ENCODE assay signal across 8 mouse cellular contexts in the genomic region with DNA sequence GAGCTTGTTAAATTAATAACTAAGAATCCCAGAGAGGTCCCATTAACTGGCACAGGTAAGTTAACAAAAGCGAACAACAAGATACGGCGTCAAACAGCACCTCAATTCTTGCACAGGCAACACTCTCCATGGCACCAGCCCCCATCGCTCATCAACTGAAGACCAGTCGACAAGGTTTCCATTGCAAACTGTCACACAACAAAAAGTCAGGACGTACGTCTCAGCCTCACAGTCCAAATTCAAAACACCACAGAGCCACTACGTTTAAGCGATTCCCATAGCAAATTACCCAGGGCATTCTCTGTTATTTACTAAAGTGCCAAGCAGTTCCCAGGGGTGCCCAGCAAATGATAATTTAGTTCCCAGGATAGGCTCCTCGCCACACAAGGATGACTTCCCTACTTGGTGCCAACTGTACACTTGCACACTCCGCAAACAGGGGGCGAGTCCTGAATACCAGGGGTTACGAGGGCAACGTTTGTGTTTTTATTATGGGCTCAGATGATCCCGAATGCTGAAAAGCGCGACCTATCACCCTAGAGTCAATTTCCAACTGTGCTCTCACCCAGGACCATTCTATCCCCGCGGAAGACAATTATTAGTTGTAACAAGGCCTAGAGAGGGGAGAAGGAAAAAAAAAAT. TPM values are rescaled to one million over a fixed set of nuclear protein-coding genes. Genes with fewer than 3 reads are reported as not detected.
DNase-seq lines count a peak whose midpoint lies in the region; ATAC-seq and TF ChIP-seq lines count a peak whose summit lies in the region.

No protein-coding gene starts in this region.

- peak; percentile 33 for DNase-seq in CD4-positive, CD25-positive, alpha-beta regulatory T cell, adult 2 months (ENCODE audit: low read depth, low spot score)
- peak; percentile 38 for DNase-seq in cerebellum, adult 9-11 months
- peak; percentile 33 for DNase-seq in heart, adult 8-10 months (ENCODE audit: low spot score)
- peak; percentile 45 for DNase-seq in kidney, adult 8-10 months
- peak; percentile 33 for DNase-seq in stomach, postnatal 0 days (ENCODE audit: low spot score)

- ATAC-seq in CD4-positive, CD25-positive, alpha-beta regulatory T cell, adult 4 months = no peak
- no peak for ATAC-seq in stomach, postnatal 0 days (ENCODE audit: low FRiP score, low TSS enrichment)

- no peaks in the 10 kb centered on the region for H3K27me3 ChIP-seq in C2C12 (ENCODE audit: control insufficient read depth, insufficient read depth, insufficient read length)
- no peaks in the 10 kb centered on the region for H3K27me3 ChIP-seq in stomach, postnatal 0 days (ENCODE audit: control insufficient read depth, insufficient read depth, low read length)

- peak overlapping the region; percentile 82 for H3ac ChIP-seq in C2C12 (ENCODE audit: control insufficient read depth, insufficient read length, low read depth)

- H3K79me3 ChIP-seq in C2C12 (ENCODE audit: low read depth) = peaks cover 50% of the 10 kb centered on the region

- peak overlapping the region; percentile 97 for H3K9ac ChIP-seq in stomach, postnatal 0 days (ENCODE audit: low read length)

- WGBS in macrophage (ENCODE audit: missing documents) = 7% methylated on average over 19 of the region's 19 CpGs
- 2% methylated on average over 19 of the region's 19 CpGs for WGBS in stomach, postnatal 0 days

- H3K9me3 ChIP-seq in stomach, postnatal 0 days (ENCODE audit: control insufficient read depth, low read length) = no peaks in the 10 kb centered on the region

- peak overlapping the region; percentile 79 for H3K4me2 ChIP-seq in stomach, postnatal 0 days (replicated peaks; ENCODE audit: low read depth)

- H3K4me3 ChIP-seq in C2C12 (ENCODE audit: insufficient read depth, poor library complexity, severe bottlenecking) = peak overlapping the region; percentile 76
- peak overlapping the region; percentile 77 for H3K4me3 ChIP-seq in macrophage (ENCODE audit: inconsistent target)
- peak overlapping the region; percentile 96 for H3K4me3 ChIP-seq in stomach, postnatal 0 days (ENCODE audit: low read depth, low read length)

- no peak for TF ChIP-seq EP300 in stomach, postnatal 0 days (optimal IDR thresholded peaks at IDR 0.05)

- no peaks in the 10 kb centered on the region for H3K36me3 ChIP-seq in C2C12 (ENCODE audit: control insufficient read depth, insufficient read depth)
- no peaks in the 10 kb centered on the region for H3K36me3 ChIP-seq in macrophage (ENCODE audit: inconsistent target)
- H3K36me3 ChIP-seq in stomach, postnatal 0 days (ENCODE audit: control insufficient read depth, insufficient read depth, low read length) = no peaks in the 10 kb centered on the region

- no peak for TF ChIP-seq CTCF in C2C12 (IDR thresholded peaks at IDR 0.05; ENCODE audit: control insufficient read depth, insufficient read depth, insufficient read length)
- TF ChIP-seq CTCF in stomach, postnatal 0 days (IDR thresholded peaks at IDR 0.05; ENCODE audit: low read depth) = peak; percentile 27

- peaks cover 61% of the 10 kb centered on the region for H3K79me2 ChIP-seq in C2C12 (ENCODE audit: control insufficient read depth, insufficient read depth)
- peaks cover 55% of the 10 kb centered on the region for H3K79me2 ChIP-seq in macrophage (ENCODE audit: inconsistent target)

- peak overlapping the region; percentile 27; the same call in 1 of the 2 replicates for H3K27ac ChIP-seq in macrophage
- H3K27ac ChIP-seq in stomach, postnatal 0 days (replicated peaks) = peak overlapping the region; percentile 99

- no peaks in the 10 kb centered on the region; the same call in 1 of the 2 replicates for H3K4me1 ChIP-seq in stomach, postnatal 0 days (replicated peaks; ENCODE audit: control insufficient read depth, insufficient read depth)

TF ChIP-seq in C2C12, 6 proteins besides CTCF, POLR2A, EP300 and RAD21:
- TF ChIP-seq MYOG (IDR thresholded peaks at IDR 0.05; ENCODE audit: control insufficient read depth, extremely low read depth, insufficient read length) (no peak), MAX (IDR thresholded peaks at IDR 0.05) (no peak), CEBPB (IDR thresholded peaks at IDR 0.05; ENCODE audit: low read depth) (no peak), FOSL1 (IDR thresholded peaks at IDR 0.05; ENCODE audit: insufficient read depth, low read length, poor library complexity, severe bottlenecking) (no peak), USF1 (IDR thresholded peaks at IDR 0.05; ENCODE audit: low read depth) (no peak), MYOD1 (IDR thresholded peaks at IDR 0.05; ENCODE audit: control insufficient read depth, insufficient read length, low read depth) (no peak)

RNA-seq across cellular contexts. Expression of gene Lrp6, which starts 1.0 kb away (rescaled TPM):
- polyA plus RNA-seq in CD4-positive, CD25-positive, alpha-beta regulatory T cell, adult 4 months (2017; shearing (Covaris generic)) = 1 to 10 TPM; 6.3 to 8.6 TPM
- 5.9 TPM for polyA plus RNA-seq in C2C12 (2012; fragmentation: generic; extraction: Trizol)
- 10 to 100 TPM; 43.5 to 48.0 (median 46.9) TPM for total RNA-seq in heart, adult 8-10 months (2022)
- 100 to 1,000 TPM in 15 of 26 experiments, 10 to 100 TPM in 11; 15.9 to 238 (median 128) TPM for total RNA-seq in macrophage (2018; cell fraction: chromatin; rRNA removed)
- 100 to 1,000 TPM in 9 of 26 experiments, 10 to 100 TPM in 17; 25.0 to 143 (median 66.5) TPM for total RNA-seq in macrophage (2018; cell fraction: cytosol; rRNA removed)
- total RNA-seq in macrophage (2018; cell fraction: nucleus; rRNA removed) = 100 to 1,000 TPM in 16 of 26 experiments, 10 to 100 TPM in 10; 37.2 to 288 (median 110) TPM
- polyA plus RNA-seq in macrophage (2018) = 39.1 to 57.6 TPM (median 52.8 TPM) in 3 replicates
- polyA plus RNA-seq in stomach, postnatal 0 days (2015; fragmentation: Nextera tagmentation; extraction: Ambion mirVana) = 12.1 and 12.7 TPM in 2 replicates
